In the genomic region with DNA sequence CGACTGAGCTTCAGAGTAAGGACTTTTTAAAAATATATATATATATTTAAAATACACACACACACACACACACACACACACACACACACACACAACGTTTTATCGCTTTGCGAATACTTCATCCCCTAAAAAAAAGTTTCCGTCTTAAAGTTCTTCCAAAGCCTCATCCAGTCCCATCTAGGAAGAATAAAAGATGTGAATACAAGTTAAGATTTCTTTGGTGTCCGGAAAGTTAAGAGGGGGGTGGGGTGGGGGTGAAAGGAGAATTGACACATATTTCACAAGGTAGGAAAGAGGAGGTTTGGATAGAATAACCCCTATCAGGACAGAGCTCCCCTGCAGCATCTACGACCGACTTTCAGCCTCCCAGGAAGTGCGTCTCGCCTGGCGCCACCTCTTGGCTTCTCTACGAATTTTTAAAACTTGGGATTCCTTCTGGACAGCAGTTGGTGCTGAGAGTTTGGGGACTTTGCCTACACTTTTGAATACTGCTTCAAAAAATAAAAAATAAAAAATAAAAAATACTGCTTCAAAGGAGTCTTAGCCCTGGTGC, we compare ENCODE assay signal across 8 mouse cellular contexts. TPM values are rescaled to one million over a fixed set of nuclear protein-coding genes. Genes with fewer than 3 reads are reported as not detected.
DNase-seq lines count a peak whose midpoint lies in the region; ATAC-seq and TF ChIP-seq lines count a peak whose summit lies in the region.

No protein-coding gene starts in this region.

- no peaks in the 10 kb centered on the region for H3K79me2 ChIP-seq in CH12.LX (replicated peaks; ENCODE audit: control insufficient read depth, extremely low read depth, insufficient read depth, poor library complexity, severe bottlenecking)

- peak in 1 of 2 experiments; percentile 74; a peak in 3 of 4 replicates for TF ChIP-seq CTCF in CH12.LX (conservative IDR thresholded peaks at IDR 0.05 in 1 of 2, IDR thresholded peaks at IDR 0.05 in 1 of 2; ENCODE audit: low read depth in 2 of 2, low read length in 2 of 2)
- peak; percentile 77 for TF ChIP-seq CTCF in stomach, postnatal 0 days (IDR thresholded peaks at IDR 0.05; ENCODE audit: low read depth)

- H3K27ac ChIP-seq in CH12.LX (ENCODE audit: insufficient read depth, low read depth), result no peak overlapping the region
- H3K27ac ChIP-seq in stomach, postnatal 0 days (replicated peaks), result no peak overlapping the region

- ATAC-seq in megakaryocyte progenitor cell, adult 5-6 weeks (replicated peaks; ENCODE audit: poor library complexity), result peak; percentile 71
- ATAC-seq in stomach, postnatal 0 days (ENCODE audit: low FRiP score, low TSS enrichment), result no peak

- H3K36me3 ChIP-seq in CH12.LX (replicated peaks in 1 of 2; ENCODE audit: control insufficient read depth in 1 of 2, insufficient read depth in 1 of 2, low read length in 1 of 2), result peaks cover 0 to 2% of the 10 kb centered on the region in 2 experiments
- H3K36me3 ChIP-seq in stomach, postnatal 0 days (ENCODE audit: control insufficient read depth, insufficient read depth, low read length), result no peaks in the 10 kb centered on the region

- TF ChIP-seq EP300 in CH12.LX (IDR thresholded peaks at IDR 0.05; ENCODE audit: low read length), result no peak
- TF ChIP-seq EP300 in stomach, postnatal 0 days (optimal IDR thresholded peaks at IDR 0.05), result no peak

- peak; percentile 31 for TF ChIP-seq RAD21 in CH12.LX (IDR thresholded peaks at IDR 0.05; ENCODE audit: low read depth, low read length)

- peak overlapping the region in 1 of 3 experiments; percentile 21 for H3K4me3 ChIP-seq in CH12.LX (replicated peaks in 1 of 3; ENCODE audit: low read depth in 2 of 3, low read length in 2 of 3, poor library complexity in 1 of 3)
- peak overlapping the region; percentile 36; the same call in 1 of the 2 replicates for H3K4me3 ChIP-seq in stomach, postnatal 0 days (ENCODE audit: low read depth, low read length)

- H3K9me3 ChIP-seq in CH12.LX (replicated peaks; ENCODE audit: low read length), result no peaks in the 10 kb centered on the region
- H3K9me3 ChIP-seq in stomach, postnatal 0 days (ENCODE audit: control insufficient read depth, low read length), result no peaks in the 10 kb centered on the region

- peaks cover 12% of the 10 kb centered on the region for H3K27me3 ChIP-seq in CH12.LX (replicated peaks)
- H3K27me3 ChIP-seq in stomach, postnatal 0 days (ENCODE audit: control insufficient read depth, insufficient read depth, low read length), result no peaks in the 10 kb centered on the region

- H3K9ac ChIP-seq in CH12.LX (ENCODE audit: insufficient read depth, low read depth), result peak overlapping the region; percentile 64; the same call in 1 of the 2 replicates
- no peak overlapping the region for H3K9ac ChIP-seq in stomach, postnatal 0 days (ENCODE audit: low read length)

- TF ChIP-seq POLR2A in CH12.LX (IDR thresholded peaks at IDR 0.05; ENCODE audit: low read depth, low read length), result no peak

- in situ Hi-C loops in CH12.LX (cut with MboI; ENCODE audit: low pct_ligation_motif_present, low pct_unique_long_range_greater_than_20kb, low sequenced_read_pairs), result no loop called here

- under 1% methylated on average over 12 of the region's 12 CpGs for WGBS in stomach, postnatal 0 days

- peak; percentile 61 for DNase-seq in gastrocnemius, adult 18-20 months (ENCODE audit: low spot score)
- DNase-seq in gastrocnemius, postnatal 10 days, result no peak
- no peak for DNase-seq in CH12.LX (ENCODE audit: extremely low read depth)
- peak; percentile 87 for DNase-seq in embryo, embryonic 10 days (ENCODE audit: low spot score)
- DNase-seq in heart, postnatal 10 days, result peak; percentile 72 to 80
- DNase-seq in kidney, postnatal 4 days, result peak; percentile 70 to 78
- peak; percentile 61 for DNase-seq in stomach, postnatal 0 days (ENCODE audit: low spot score)

- peaks cover 7 to 12% of the 10 kb centered on the region in 2 experiments for H3K4me1 ChIP-seq in CH12.LX (ENCODE audit: control insufficient read depth in 1 of 2, insufficient read depth in 2 of 2)
- peaks cover 5% of the 10 kb centered on the region; the same call in 1 of the 2 replicates for H3K4me1 ChIP-seq in stomach, postnatal 0 days (replicated peaks; ENCODE audit: control insufficient read depth, insufficient read depth)

- dilution Hi-C loops in CH12.LX (cut with MboI; ENCODE audit: extremely low pct_ligation_motif_present, extremely low pct_unique_long_range_greater_than_20kb, low sequenced_read_pairs), result no loop called here

- H3K4me2 ChIP-seq in CH12.LX (ENCODE audit: insufficient read depth, low read depth, poor library complexity, severe bottlenecking), result peak overlapping the region; percentile 100
- peak overlapping the region; percentile 58 for H3K4me2 ChIP-seq in stomach, postnatal 0 days (replicated peaks; ENCODE audit: low read depth)

- intact Hi-C loops in heart, postnatal 10 days (cut with DNase I), result loop anchor here (2.0 kb wide), 1 partner anchor 15 kb away; no protein-coding TSS in a partner anchor

TF ChIP-seq in CH12.LX, 34 proteins besides CTCF, POLR2A, EP300 and RAD21:
- TF ChIP-seq NRF1 (IDR thresholded peaks at IDR 0.05; ENCODE audit: low read depth, low read length) (no peak), MAFK (IDR thresholded peaks at IDR 0.05; ENCODE audit: insufficient replicate concordance, low read length) (no peak), SMC3 (IDR thresholded peaks at IDR 0.05; ENCODE audit: low read depth, low read length) (peak; percentile 59), ELF1 (IDR thresholded peaks at IDR 0.05; ENCODE audit: low read depth, low read length) (peak; percentile 83), USF2 (conservative IDR thresholded peaks at IDR 0.05; ENCODE audit: low read depth, low read length) (no peak)

RNA-seq across cellular contexts. Expression of a gene that starts 1.5 kb away (rescaled TPM):
- total RNA-seq in gastrocnemius, adult 18-20 months (2021), result 10 to 100 TPM; 54.2 to 76.9 TPM
- 10 to 100 TPM; 49.1 to 56.9 TPM for total RNA-seq in gastrocnemius, postnatal 10 days (2021)
- total RNA-seq in CH12.LX (2012; rRNA removed) (0.13 TPM in 2 replicates), CH12.LX (2014; rRNA removed) (not detected in 2 replicates)
- 0.36 and 0.97 TPM in 2 replicates for polyA plus RNA-seq in CH12.LX (2012; ENCODE audit: insufficient read length, low read depth)
- 100 to 1,000 TPM; 142 to 150 TPM for total RNA-seq in heart, postnatal 10 days (2021)
- not detected in 2 replicates for total RNA-seq in megakaryocyte progenitor cell, adult 5-6 weeks (2015)
- total RNA-seq in megakaryocyte progenitor cell, adult 5-6 weeks (2017), result not detected in 2 replicates
- polyA plus RNA-seq in stomach, postnatal 0 days (2015; fragmentation: Nextera tagmentation; extraction: Ambion mirVana), result 0.68 and 1.1 TPM in 2 replicates

RNA-seq across cellular contexts. Expression of a gene that starts 12.2 kb away (rescaled TPM):
- total RNA-seq in gastrocnemius, adult 18-20 months (2021), result 10 to 100 TPM; 41.0 to 50.4 TPM
- 10 to 100 TPM; 66.1 to 72.1 TPM for total RNA-seq in gastrocnemius, postnatal 10 days (2021)
- total RNA-seq in CH12.LX (2012; rRNA removed) (63.8 and 69.4 TPM in 2 replicates), CH12.LX (2014; rRNA removed) (45.5 and 46.6 TPM in 2 replicates)
- polyA plus RNA-seq in CH12.LX (2012; ENCODE audit: insufficient read length, low read depth), result 59.9 and 62.2 TPM in 2 replicates
- 100 to 1,000 TPM; 147 to 151 TPM for total RNA-seq in heart, postnatal 10 days (2021)
- total RNA-seq in megakaryocyte progenitor cell, adult 5-6 weeks (2015), result 30.6 and 30.8 TPM in 2 replicates
- 34.9 and 35.1 TPM in 2 replicates for total RNA-seq in megakaryocyte progenitor cell, adult 5-6 weeks (2017)
- polyA plus RNA-seq in stomach, postnatal 0 days (2015; fragmentation: Nextera tagmentation; extraction: Ambion mirVana), result 33.4 and 37.6 TPM in 2 replicates

RNA-seq across cellular contexts. Expression of a gene that starts 14.2 kb away (rescaled TPM):
- 1 to 10 TPM; 1.7 to 2.2 TPM for total RNA-seq in gastrocnemius, adult 18-20 months (2021)
- total RNA-seq in gastrocnemius, postnatal 10 days (2021), result 10 to 100 TPM; 15.7 to 20.8 TPM
- 15.6 and 17.2 TPM in 2 replicates for total RNA-seq in CH12.LX (2012; rRNA removed)
- total RNA-seq in CH12.LX (2014; rRNA removed), result 40.6 and 54.0 TPM in 2 replicates
- polyA plus RNA-seq in CH12.LX (2012; ENCODE audit: insufficient read length, low read depth), result 43.9 and 46.1 TPM in 2 replicates
- 10 to 100 TPM; 26.1 to 38.7 TPM for total RNA-seq in heart, postnatal 10 days (2021)
- total RNA-seq in megakaryocyte progenitor cell, adult 5-6 weeks (2015), result 55.1 and 62.0 TPM in 2 replicates
- 63.3 and 68.9 TPM in 2 replicates for total RNA-seq in megakaryocyte progenitor cell, adult 5-6 weeks (2017)
- 14.2 and 14.8 TPM in 2 replicates for polyA plus RNA-seq in stomach, postnatal 0 days (2015; fragmentation: Nextera tagmentation; extraction: Ambion mirVana)

RNA-seq across cellular contexts. Expression of a gene that starts 23.0 kb away (rescaled TPM):
- total RNA-seq in gastrocnemius, adult 18-20 months (2021), result 10 to 100 TPM; 75.9 to 97.2 TPM
- 100 to 1,000 TPM in 1 of 2 experiments, 10 to 100 TPM in 1; 87.3 to 101 TPM for total RNA-seq in gastrocnemius, postnatal 10 days (2021)
- total RNA-seq in CH12.LX (2012; rRNA removed) (85.2 and 126 TPM in 2 replicates), CH12.LX (2014; rRNA removed) (64.8 and 74.2 TPM in 2 replicates)
- polyA plus RNA-seq in CH12.LX (2012; ENCODE audit: insufficient read length, low read depth), result 439 and 608 TPM in 2 replicates
- 100 to 1,000 TPM; 102 to 109 TPM for total RNA-seq in heart, postnatal 10 days (2021)
- 101 and 132 TPM in 2 replicates for total RNA-seq in megakaryocyte progenitor cell, adult 5-6 weeks (2015)
- 384 and 526 TPM in 2 replicates for total RNA-seq in megakaryocyte progenitor cell, adult 5-6 weeks (2017)
- polyA plus RNA-seq in stomach, postnatal 0 days (2015; fragmentation: Nextera tagmentation; extraction: Ambion mirVana), result 60.4 and 67.2 TPM in 2 replicates

RNA-seq across cellular contexts. Expression of a gene that starts 24.0 kb away (rescaled TPM):
- 1 to 10 TPM; 3.5 to 6.3 TPM for total RNA-seq in gastrocnemius, adult 18-20 months (2021)
- total RNA-seq in gastrocnemius, postnatal 10 days (2021), result 1 to 10 TPM; 1.0 to 1.6 TPM
- 0.88 and 1.0 TPM in 2 replicates for total RNA-seq in CH12.LX (2012; rRNA removed)
- 1.0 and 1.2 TPM in 2 replicates for total RNA-seq in CH12.LX (2014; rRNA removed)
- 5.1 and 5.8 TPM in 2 replicates for polyA plus RNA-seq in CH12.LX (2012; ENCODE audit: insufficient read length, low read depth)
- 1 to 10 TPM; 2.2 to 2.9 TPM for total RNA-seq in heart, postnatal 10 days (2021)
- total RNA-seq in megakaryocyte progenitor cell, adult 5-6 weeks (2015), result 0.56 and 1.3 TPM in 2 replicates
- 2.8 and 3.3 TPM in 2 replicates for total RNA-seq in megakaryocyte progenitor cell, adult 5-6 weeks (2017)
- polyA plus RNA-seq in stomach, postnatal 0 days (2015; fragmentation: Nextera tagmentation; extraction: Ambion mirVana), result 2.3 and 3.2 TPM in 2 replicates

Comparison
In these comparisons a context has a peak if more than half of its experiments do, and no peak if none do; other contexts are left out.
1. DNase-seq: peak in gastrocnemius, adult 18-20 months (single experiment), embryo, embryonic 10 days (single experiment), heart, postnatal 10 days (2 of 2), kidney, postnatal 4 days (2 of 2) and stomach, postnatal 0 days (single experiment); none in gastrocnemius, postnatal 10 days (single experiment) and CH12.LX (single experiment).
2. RNA of a gene that starts 14.2 kb away (total RNA-seq): 55.1 to 68.9 TPM in megakaryocyte progenitor cell, adult 5-6 weeks, 15.6 to 54.0 TPM in CH12.LX, 26.1 to 38.7 TPM in heart, postnatal 10 days and 15.7 to 20.8 TPM in gastrocnemius, postnatal 10 days; 1.7 to 2.2 TPM in gastrocnemius, adult 18-20 months; every median in the first group is over 4 times any median in the second.
3. RNA of a gene that starts 1.5 kb away (total RNA-seq): 142 to 150 TPM in heart, postnatal 10 days, 54.2 to 76.9 TPM in gastrocnemius, adult 18-20 months and 49.1 to 56.9 TPM in gastrocnemius, postnatal 10 days; 0.13 TPM in CH12.LX and not detected in megakaryocyte progenitor cell, adult 5-6 weeks; every median in the first group is over 10 times any median in the second.